Mouse (Mus musculus) embryonic facial prominence, embryonic 10.5 days (tissue): ENCODE data around the gene Pcdh11x. TPM values are rescaled to one million over a fixed set of nuclear protein-coding genes. Genes with fewer than 3 reads are reported as not detected.
"Not testable (repeated sequence)": the region's sequence is repeated elsewhere in the genome, so short reads cannot be mapped to it uniquely, and the experiment has no call there.

Experiments
- DNase-seq: peaks from one replicate; pipeline ENCODE4 v3.0.0-alpha.2; 2017; ENCODE audit warnings: low spot score
- H3K27ac ChIP-seq: fragments of 300-500 bp; sonication (generic); replicated peaks from 2 replicates; pipeline ENCODE4 v1.5.1; 2016; ENCODE audit warnings: mild to moderate bottlenecking
- H3K27me3 ChIP-seq: fragments of 300-500 bp; sonication (generic); replicated peaks from 2 replicates; pipeline ENCODE4 v1.6.1; 2016; ENCODE audit warnings: low read depth, mild to moderate bottlenecking; ENCODE audit not compliant: poor library complexity, severe bottlenecking
- H3K36me3 ChIP-seq: fragments of 300-500 bp; sonication (generic); replicated peaks from 2 replicates; pipeline ENCODE4 v1.6.1; 2016; ENCODE audit warnings: mild to moderate bottlenecking, moderate library complexity
- H3K4me1 ChIP-seq: fragments of 300-500 bp; sonication (generic); 2 replicates; pipeline ENCODE4 v1.6.1; 2016
- H3K4me3 ChIP-seq: fragments of 300-500 bp; sonication (generic); 2 replicates; pipeline ENCODE4 v1.5.1; 2016; ENCODE audit warnings: mild to moderate bottlenecking, moderate library complexity
- H3K9me3 ChIP-seq: fragments of 300-500 bp; sonication (generic); 2 replicates; pipeline ENCODE4 v1.6.1; 2016; ENCODE audit warnings: mild to moderate bottlenecking
- WGBS: fragments of 180-500 bp; shearing (Covaris S2); methylation state at CpG from one replicate; pipeline ENCODE4 v1.1.7; 2016; 5-methylcytosine and 5-hydroxymethylcytosine counted together
- polyA plus RNA-seq: library from polyadenylated mRNA; unstranded; fragments of >200 nt; fragmentation: Nextera tagmentation; extraction: Ambion mirVana; gene quantifications from 2 replicates; pipeline ENCODE4 v1.2.1, GENCODE M21; 2016

The Pcdh11x gene
- polyA plus RNA-seq, 1 experiment from 2014 or later, result 5.4 TPM

GRCm38 (mm10) chrX:120599309-120599708 lies 309.2 kb downstream of the Pcdh11x start:
- Histone ChIP-seq H3K27ac (no peak overlapping the region), H3K27me3 (no peaks in the 10 kb centered on the region), H3K4me3 (no peak overlapping the region), H3K4me1 (no peaks in the 10 kb centered on the region), H3K9me3 (no peaks in the 10 kb centered on the region), H3K36me3 (no peaks in the 10 kb centered on the region)
- 92% methylated on average over 1 of the region's 1 CpGs for WGBS
- DNase-seq, result no peak

GRCm38 (mm10) chrX:120618460-120618859 lies 328.4 kb downstream of the Pcdh11x start:
- no peaks in the 10 kb centered on the region for H3K27me3 ChIP-seq

GRCm38 (mm10) chrX:120670236-120670635 lies 380.2 kb downstream of the Pcdh11x start:
- H3K9me3 ChIP-seq, H3K27me3 ChIP-seq, H3K27ac ChIP-seq, H3K4me1 ChIP-seq, H3K36me3 ChIP-seq, H3K4me3 ChIP-seq, DNase-seq: not testable (repeated sequence)
- 88% methylated on average over 1 of the region's 1 CpGs for WGBS

More at GRCm38 (mm10) chrX:120618460-120618859, 328.4 kb downstream of the Pcdh11x start:
- Histone ChIP-seq H3K9me3 (no peaks in the 10 kb centered on the region), H3K36me3 (no peaks in the 10 kb centered on the region), H3K4me3 (no peak overlapping the region), H3K27ac (no peak overlapping the region), H3K4me1 (no peaks in the 10 kb centered on the region)
- DNase-seq, result no peak
- WGBS, result 56% methylated on average over 4 of the region's 4 CpGs

- H3K27ac ChIP-seq, result no peak overlapping the region
- H3K9me3 ChIP-seq, result no peaks in the 10 kb centered on the region
- H3K4me1 ChIP-seq, result no peaks in the 10 kb centered on the region
- H3K27me3 ChIP-seq, result no peaks in the 10 kb centered on the region
- no peak overlapping the region for H3K4me3 ChIP-seq
- H3K36me3 ChIP-seq, result no peaks in the 10 kb centered on the region
- DNase-seq, result no peak
Measured at GRCm38 (mm10) chrX:120734144-120734543, 444.1 kb downstream of the Pcdh11x start.

- no peaks in the 10 kb centered on the region for H3K27me3 ChIP-seq
- no peaks in the 10 kb centered on the region for H3K36me3 ChIP-seq
- 45% methylated on average over 1 of the region's 1 CpGs for WGBS
- no peaks in the 10 kb centered on the region for H3K4me1 ChIP-seq
- no peak overlapping the region for H3K4me3 ChIP-seq
- no peaks in the 10 kb centered on the region for H3K9me3 ChIP-seq
- no peak overlapping the region for H3K27ac ChIP-seq
- no peak for DNase-seq
Measured at GRCm38 (mm10) chrX:120735792-120736191, 445.7 kb downstream of the Pcdh11x start.

GRCm38 (mm10) chrX:120944556-120944955 lies 654.5 kb downstream of the Pcdh11x start:
- no peaks in the 10 kb centered on the region for H3K36me3 ChIP-seq
- no peaks in the 10 kb centered on the region for H3K9me3 ChIP-seq
- no peaks in the 10 kb centered on the region for H3K27me3 ChIP-seq
- H3K27ac ChIP-seq, result no peak overlapping the region
- no peaks in the 10 kb centered on the region for H3K4me1 ChIP-seq
- no peak overlapping the region for H3K4me3 ChIP-seq
- 82% methylated on average over 3 of the region's 3 CpGs for WGBS
- DNase-seq, result no peak

Other genes with a start within 250 kb of the Pcdh11x start
- not detected in 2 replicates for gene H2afb3, start 22.8 kb downstream of the Pcdh11x start, polyA plus RNA-seq